Mouse (Mus musculus): Measurements from ENCODE around the gene Cdca7l. TPM values are rescaled to one million over a fixed set of nuclear protein-coding genes. Genes with fewer than 3 reads are reported as not detected.

The Cdca7l gene
- polyA plus RNA-seq, 1 experiment from 2014 or later: 9.7 TPM

GRCm38 (mm10) chr12:117843302-117844074, 39.4 kb downstream of the Cdca7l start:
- Histone ChIP-seq H3K27ac (no peak overlapping the region), H3K36me3 (no peaks in the 10 kb centered on the region), H3K27me3 (peaks cover 29% of the 10 kb centered on the region), H3K4me1 (replicated peaks) (peaks cover 6% of the 10 kb centered on the region; the same call in 1 of the 2 replicates), H3K4me3 (replicated peaks) (peak overlapping the region; percentile 86), H3K9ac (replicated peaks) (peak overlapping the region; percentile 80), H3K4me2 (replicated peaks) (peak overlapping the region; percentile 99), H3K9me3 (no peaks in the 10 kb centered on the region)
- under 1% methylated on average over 75 of the region's 75 CpGs for WGBS
- ATAC-seq: peak; percentile 97

- peak overlapping the region; percentile 99 for H3K4me2 ChIP-seq (replicated peaks)
- peak overlapping the region; percentile 80 for H3K9ac ChIP-seq (replicated peaks)
- no peaks in the 10 kb centered on the region for H3K9me3 ChIP-seq
- H3K4me3 ChIP-seq (replicated peaks): peak overlapping the region; percentile 86
- H3K27me3 ChIP-seq: peaks cover 27% of the 10 kb centered on the region
- no peak overlapping the region for H3K27ac ChIP-seq
- H3K4me1 ChIP-seq (replicated peaks): peaks cover 6% of the 10 kb centered on the region; the same call in 1 of the 2 replicates
- under 1% methylated on average over 15 of the region's 15 CpGs for WGBS
- no peak for ATAC-seq
- H3K36me3 ChIP-seq: no peaks in the 10 kb centered on the region
Measured at GRCm38 (mm10) chr12:117844075-117844408, 40.0 kb downstream of the Cdca7l start.

GRCm38 (mm10) chr12:117844917-117845316, 40.8 kb downstream of the Cdca7l start:
- no peak for ATAC-seq
- Histone ChIP-seq H3K9ac (replicated peaks) (no peak overlapping the region), H3K4me2 (replicated peaks) (peak overlapping the region; percentile 99), H3K27ac (no peak overlapping the region), H3K27me3 (peaks cover 27% of the 10 kb centered on the region), H3K4me1 (replicated peaks) (peaks cover 6% of the 10 kb centered on the region; the same call in 1 of the 2 replicates), H3K9me3 (no peaks in the 10 kb centered on the region), H3K4me3 (replicated peaks) (no peak overlapping the region), H3K36me3 (no peaks in the 10 kb centered on the region)
- 30% methylated on average over 2 of the region's 2 CpGs for WGBS

- Histone ChIP-seq H3K9ac (replicated peaks) (no peak overlapping the region), H3K36me3 (no peaks in the 10 kb centered on the region), H3K4me1 (replicated peaks) (peaks cover 10% of the 10 kb centered on the region; the same call in 1 of the 2 replicates), H3K4me2 (replicated peaks) (no peak overlapping the region), H3K4me3 (replicated peaks) (no peak overlapping the region), H3K27me3 (peaks cover 3% of the 10 kb centered on the region; the same call in 1 of the 2 replicates), H3K9me3 (no peaks in the 10 kb centered on the region), H3K27ac (no peak overlapping the region)
- WGBS: 96% methylated on average over 6 of the region's 6 CpGs
- no peak for ATAC-seq
Measured at GRCm38 (mm10) chr12:117848621-117849020, 44.5 kb downstream of the Cdca7l start.

GRCm38 (mm10) chr12:117850472-117850871, 46.4 kb downstream of the Cdca7l start:
- Histone ChIP-seq H3K9ac (replicated peaks) (no peak overlapping the region), H3K27me3 (no peaks in the 10 kb centered on the region), H3K27ac (no peak overlapping the region), H3K36me3 (no peaks in the 10 kb centered on the region), H3K9me3 (no peaks in the 10 kb centered on the region), H3K4me1 (replicated peaks) (0 out of 2 replicates have a peak, but pooled peaks cover 4% of the 10 kb centered on the region), H3K4me3 (replicated peaks) (no peak overlapping the region), H3K4me2 (replicated peaks) (no peak overlapping the region)
- 32% methylated on average over 10 of the region's 10 CpGs for WGBS
- no peak for ATAC-seq

- ATAC-seq: peak; percentile 78
Measured at GRCm38 (mm10) chr12:117853316-117853715, 49.2 kb downstream of the Cdca7l start.

GRCm38 (mm10) chr12:117857023-117857422, 52.9 kb downstream of the Cdca7l start:
- Histone ChIP-seq H3K27me3 (no peaks in the 10 kb centered on the region), H3K4me2 (replicated peaks) (no peak overlapping the region), H3K4me3 (replicated peaks) (no peak overlapping the region), H3K27ac (no peak overlapping the region), H3K36me3 (no peaks in the 10 kb centered on the region), H3K4me1 (replicated peaks) (no peaks in the 10 kb centered on the region), H3K9me3 (no peaks in the 10 kb centered on the region), H3K9ac (replicated peaks) (no peak overlapping the region)
- 80% methylated on average over 9 of the region's 9 CpGs for WGBS
- no peak for ATAC-seq

More at GRCm38 (mm10) chr12:117853316-117853715, 49.2 kb downstream of the Cdca7l start:
- Histone ChIP-seq H3K27me3 (no peaks in the 10 kb centered on the region), H3K4me1 (replicated peaks) (0 out of 2 replicates have a peak, but pooled peaks cover 4% of the 10 kb centered on the region), H3K9me3 (no peaks in the 10 kb centered on the region), H3K4me2 (replicated peaks) (no peak overlapping the region), H3K9ac (replicated peaks) (no peak overlapping the region), H3K36me3 (no peaks in the 10 kb centered on the region), H3K4me3 (replicated peaks) (no peak overlapping the region), H3K27ac (no peak overlapping the region)
- 25% methylated on average over 6 of the region's 6 CpGs for WGBS

GRCm38 (mm10) chr12:117857884-117858283, 53.8 kb downstream of the Cdca7l start:
- no peaks in the 10 kb centered on the region for H3K4me1 ChIP-seq (replicated peaks)
- H3K9me3 ChIP-seq: no peaks in the 10 kb centered on the region
- no peak overlapping the region for H3K9ac ChIP-seq (replicated peaks)
- H3K4me3 ChIP-seq (replicated peaks): no peak overlapping the region
- no peak for ATAC-seq
- no peaks in the 10 kb centered on the region for H3K27me3 ChIP-seq
- WGBS: 95% methylated on average over 6 of the region's 6 CpGs
- no peaks in the 10 kb centered on the region for H3K36me3 ChIP-seq
- no peak overlapping the region for H3K4me2 ChIP-seq (replicated peaks)
- H3K27ac ChIP-seq: no peak overlapping the region

GRCm38 (mm10) chr12:117860840-117861239, 56.8 kb downstream of the Cdca7l start:
- H3K27me3 ChIP-seq: no peaks in the 10 kb centered on the region
- no peak for ATAC-seq
- no peak overlapping the region for H3K4me2 ChIP-seq (replicated peaks)
- no peaks in the 10 kb centered on the region for H3K9me3 ChIP-seq
- no peak overlapping the region for H3K4me3 ChIP-seq (replicated peaks)
- no peaks in the 10 kb centered on the region for H3K4me1 ChIP-seq (replicated peaks)
- no peaks in the 10 kb centered on the region for H3K36me3 ChIP-seq
- H3K27ac ChIP-seq: no peak overlapping the region
- H3K9ac ChIP-seq (replicated peaks): no peak overlapping the region
- WGBS: 80% methylated on average over 7 of the region's 7 CpGs

GRCm38 (mm10) chr12:117861249-117861648, 57.2 kb downstream of the Cdca7l start:
- Histone ChIP-seq H3K4me3 (replicated peaks) (no peak overlapping the region), H3K36me3 (no peaks in the 10 kb centered on the region), H3K4me2 (replicated peaks) (no peak overlapping the region), H3K27ac (no peak overlapping the region), H3K27me3 (no peaks in the 10 kb centered on the region), H3K9me3 (no peaks in the 10 kb centered on the region), H3K4me1 (replicated peaks) (no peaks in the 10 kb centered on the region), H3K9ac (replicated peaks) (no peak overlapping the region)
- WGBS: 65% methylated on average over 3 of the region's 3 CpGs
- no peak for ATAC-seq

- no peaks in the 10 kb centered on the region for H3K27me3 ChIP-seq
- no peak overlapping the region for H3K4me2 ChIP-seq (replicated peaks)
- H3K36me3 ChIP-seq: no peaks in the 10 kb centered on the region
- WGBS: 94% methylated on average over 5 of the region's 5 CpGs
- no peak overlapping the region for H3K4me3 ChIP-seq (replicated peaks)
- no peak overlapping the region for H3K9ac ChIP-seq (replicated peaks)
- H3K9me3 ChIP-seq: no peaks in the 10 kb centered on the region
- H3K27ac ChIP-seq: no peak overlapping the region
- no peak for ATAC-seq
- H3K4me1 ChIP-seq (replicated peaks): no peaks in the 10 kb centered on the region
Measured at GRCm38 (mm10) chr12:117862655-117863054, 58.6 kb downstream of the Cdca7l start.

GRCm38 (mm10) chr12:117867708-117868564, 63.8 kb downstream of the Cdca7l start:
- Histone ChIP-seq H3K4me3 (replicated peaks) (no peak overlapping the region), H3K9ac (replicated peaks) (no peak overlapping the region), H3K27me3 (no peaks in the 10 kb centered on the region), H3K4me2 (replicated peaks) (no peak overlapping the region), H3K9me3 (no peaks in the 10 kb centered on the region), H3K4me1 (replicated peaks) (no peaks in the 10 kb centered on the region), H3K36me3 (peaks cover 6% of the 10 kb centered on the region; the same call in 1 of the 2 replicates), H3K27ac (no peak overlapping the region)
- no peak for ATAC-seq
- 96% methylated on average over 4 of the region's 4 CpGs for WGBS

Measured in midbrain, embryonic 13.5 days (tissue).